ENCODE assay signal across 9 mouse cellular contexts in genomic region chr10:84357997-84358737, GRCm38 (mm10).
DNase-seq lines count a peak whose midpoint lies in the region; ATAC-seq and TF ChIP-seq lines count a peak whose summit lies in the region.
"Had no signal": no experiment of that assay in that cellular context is flagged by ENCODE, and none has a peak within 500 bp of the region (broad histone marks: within the 10 kb centered on the region; RNA-seq: fewer than 3 reads in every experiment).

No protein-coding gene starts in this region.

- no peak overlapping the region for H3K4me3 ChIP-seq in cerebellum, adult 2 months (replicated peaks; ENCODE audit: insufficient read depth, low read depth, low read length)
- H3K4me3 ChIP-seq in hindbrain, embryonic 14.5 days (replicated peaks; ENCODE audit: low read length), result no peak overlapping the region
- H3K4me3 ChIP-seq: myocyte had no signal

- peaks cover 27% of the 10 kb centered on the region for H3K4me1 ChIP-seq in cerebellum, adult 2 months (ENCODE audit: control insufficient read depth, insufficient read depth, low read length)
- H3K4me1 ChIP-seq in hindbrain, embryonic 14.5 days (replicated peaks; ENCODE audit: control insufficient read depth, insufficient read depth, low read length), result no peaks in the 10 kb centered on the region

- ATAC-seq in hindbrain, embryonic 14.5 days (ENCODE audit: low FRiP score), result peak; percentile 93

- TF ChIP-seq POLR2A in cerebellum, adult 2 months (IDR thresholded peaks at IDR 0.05; ENCODE audit: borderline replicate concordance, insufficient read depth, low read length), result no peak

- H3K4me2 ChIP-seq in hindbrain, embryonic 14.5 days (replicated peaks), result no peak overlapping the region

- H3K9ac ChIP-seq in hindbrain, embryonic 14.5 days, result no peak overlapping the region

- intact Hi-C loops in left cerebral cortex, postnatal 36 days (cut with DNase I), result loop anchor here (10.0 kb wide), 3 partner anchors 123 to 273 kb away; no protein-coding TSS in a partner anchor
- intact Hi-C loops in heart, postnatal 25 days (cut with DNase I), result no loop called here

- H3K36me3 ChIP-seq in hindbrain, embryonic 14.5 days (replicated peaks; ENCODE audit: control insufficient read depth, insufficient read depth), result no peaks in the 10 kb centered on the region

- 1% methylated on average over 4 of the region's 4 CpGs for WGBS in cerebellum, adult 2 months
- 49% methylated on average over 4 of the region's 4 CpGs for WGBS in hindbrain, embryonic 14.5 days

- no peaks in the 10 kb centered on the region for H3K9me3 ChIP-seq in hindbrain, embryonic 14.5 days (ENCODE audit: control insufficient read depth, low read length)

- H3K27ac ChIP-seq in cerebellum, adult 2 months (ENCODE audit: insufficient read depth, low read length), result peak overlapping the region; percentile 71; the same call in 1 of the 2 replicates
- H3K27ac ChIP-seq in hindbrain, embryonic 14.5 days, result peak overlapping the region; percentile 54

- H3K27me3 ChIP-seq in cerebellum, adult 2 months (ENCODE audit: control insufficient read depth, insufficient read depth, low read length), result no peaks in the 10 kb centered on the region
- H3K27me3 ChIP-seq in hindbrain, embryonic 14.5 days (ENCODE audit: control insufficient read depth, insufficient read depth, low read length), result no peaks in the 10 kb centered on the region

- TF ChIP-seq CTCF in cerebellum, adult 2 months (IDR thresholded peaks at IDR 0.05; ENCODE audit: borderline replicate concordance, insufficient read depth, low read depth, low read length), result no peak

- DNase-seq in MN1 (ENCODE audit: low spot score), result peak; percentile 76
- peak; percentile 96 to 98 for DNase-seq in cerebellum, adult 2 months
- peak; percentile 66 for DNase-seq in hindbrain, embryonic 14.5 days (ENCODE audit: low spot score)
- peak; percentile 87 to 88 for DNase-seq in left cerebral cortex, postnatal 36 days (ENCODE audit: low spot score in 2 of 2)
- no peak for DNase-seq in heart, postnatal 25 days (ENCODE audit: low spot score)
- no peak for DNase-seq in thymus, postnatal 36 days
- DNase-seq in kidney, postnatal 4 days, result no peak
- DNase-seq in lung, postnatal 4 days, result no peak

Comparison
In these comparisons a context has a peak if more than half of its experiments do, and no peak if none do; other contexts are left out.
1. DNase-seq: peak in MN1 (single experiment), cerebellum, adult 2 months (2 of 2), hindbrain, embryonic 14.5 days (single experiment) and left cerebral cortex, postnatal 36 days (2 of 2); none in heart, postnatal 25 days (single experiment), thymus, postnatal 36 days (0 of 2), kidney, postnatal 4 days (0 of 2) and lung, postnatal 4 days (0 of 2).